Mouse (Mus musculus) kidney, embryonic 16.5 days (tissue): ENCODE data around the gene Shld2. TPM values are rescaled to one million over a fixed set of nuclear protein-coding genes. Genes with fewer than 3 reads are reported as not detected.
"Not testable (repeated sequence)": the region's sequence is repeated elsewhere in the genome, so short reads cannot be mapped to it uniquely, and the experiment has no call there.

Source experiments
- ATAC-seq: fragments of 200-750 bp; cut with Nextera tagmentation; 2 replicates; pipeline ENCODE4 v1.8.0; 2017; ENCODE audit warnings: moderate TSS enrichment; ENCODE audit not compliant: low FRiP score, low TSS enrichment
- H3K27ac ChIP-seq: fragments of 300-500 bp; sonication (generic); 2 replicates; pipeline ENCODE4 v1.5.1; 2014; ENCODE audit warnings: low read length
- H3K27me3 ChIP-seq: fragments of 300-500 bp; sonication (generic); 2 replicates; pipeline ENCODE4 v1.6.1; 2014; ENCODE audit warnings: low read length, control low read depth, mixed read lengths; ENCODE audit not compliant: insufficient read depth
- H3K36me3 ChIP-seq: fragments of 300-500 bp; sonication (generic); 2 replicates; pipeline ENCODE4 v1.6.1; 2014; ENCODE audit warnings: low read length, control low read depth, mixed read lengths; ENCODE audit not compliant: insufficient read depth
- H3K4me1 ChIP-seq: fragments of 300-500 bp; sonication (generic); 2 replicates; pipeline ENCODE4 v1.6.1; 2014; ENCODE audit warnings: low read length, control low read depth, mixed read lengths; ENCODE audit not compliant: insufficient read depth
- H3K4me2 ChIP-seq: fragments of 300-500 bp; sonication (generic); replicated peaks from 2 replicates; pipeline ENCODE4 v1.6.1; 2014; ENCODE audit warnings: low read depth, low read length
- H3K4me3 ChIP-seq: fragments of 300-500 bp; sonication (generic); 2 replicates; pipeline ENCODE4 v1.5.1; 2014; ENCODE audit warnings: mild to moderate bottlenecking, low read length
- H3K9ac ChIP-seq: fragments of 300-500 bp; sonication (generic); replicated peaks from 2 replicates; pipeline ENCODE4 v1.6.1; 2014; ENCODE audit warnings: low read length
- H3K9me3 ChIP-seq: fragments of 300-500 bp; sonication (generic); 2 replicates; pipeline ENCODE4 v1.6.1; 2016; ENCODE audit warnings: low read length, control low read depth
- WGBS: fragments of 180-500 bp; shearing (Covaris S2); extraction: QIAGEN DNeasy Blood & Tissue Kit; methylation state at CpG from one replicate; pipeline ENCODE4 v1.1.7; 2014; 5-methylcytosine and 5-hydroxymethylcytosine counted together
- polyA plus RNA-seq: library from polyadenylated mRNA; unstranded; fragments of >200 nt; fragmentation: Nextera tagmentation; extraction: Ambion mirVana; gene quantifications from 2 replicates; pipeline ENCODE4 v1.2.1, GENCODE M21; 2015

Gene Shld2
- polyA plus RNA-seq, 1 experiment from 2014 or later: 10.0 TPM

DNA sequence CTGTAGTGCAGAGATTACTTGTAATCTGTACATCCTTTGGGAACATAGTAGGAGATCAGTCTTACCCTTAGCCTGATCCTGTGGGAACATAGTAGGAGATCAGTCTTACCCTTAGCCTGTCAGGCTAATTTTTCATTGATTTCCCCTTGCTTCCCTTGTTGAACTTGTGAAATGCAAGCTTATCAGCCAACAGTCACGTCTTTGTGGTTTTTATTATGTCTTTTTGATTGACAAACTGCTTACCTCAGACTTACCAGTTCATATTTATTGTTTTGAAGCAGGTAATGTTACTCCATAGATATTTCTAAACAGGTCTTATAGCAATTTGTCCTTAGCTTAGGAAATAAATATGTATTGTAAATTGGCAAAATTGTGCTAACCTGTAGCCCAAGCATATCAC is 17.3 kb upstream of the Shld2 start:
- no peak overlapping the region for H3K4me2 ChIP-seq
- 86% methylated on average over 1 of the region's 1 CpGs for WGBS
- no peak overlapping the region for H3K4me3 ChIP-seq
- H3K4me1 ChIP-seq: no peaks in the 10 kb centered on the region
- peaks cover 53% of the 10 kb centered on the region for H3K36me3 ChIP-seq
- no peaks in the 10 kb centered on the region for H3K9me3 ChIP-seq
- ATAC-seq: no peak
- H3K27me3 ChIP-seq: no peaks in the 10 kb centered on the region
- no peak overlapping the region for H3K27ac ChIP-seq
- H3K9ac ChIP-seq: no peak overlapping the region

DNA sequence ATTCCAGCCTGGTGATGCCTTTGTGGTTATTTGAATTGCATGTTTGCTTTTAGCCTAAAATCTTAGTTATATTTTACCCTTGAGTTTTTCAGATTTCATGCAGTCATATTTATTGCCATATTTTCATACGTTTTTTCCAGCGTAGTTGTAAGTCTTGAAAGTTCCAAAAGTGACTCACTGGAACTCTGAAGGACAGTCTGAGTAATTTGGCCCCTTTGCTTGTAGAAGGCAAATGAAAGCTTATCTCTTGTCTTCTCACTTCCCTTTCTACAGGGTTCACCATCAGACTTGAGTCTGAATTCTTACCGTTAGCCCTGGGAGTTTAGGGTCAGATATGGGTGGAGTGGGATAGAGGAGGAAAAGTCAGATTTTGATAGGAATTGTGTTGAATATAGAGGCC is 16.3 kb upstream of the Shld2 start:
- H3K9ac ChIP-seq: no peak overlapping the region
- peaks cover 49% of the 10 kb centered on the region for H3K36me3 ChIP-seq
- ATAC-seq: no peak
- H3K27ac ChIP-seq: no peak overlapping the region
- no peak overlapping the region for H3K4me2 ChIP-seq
- H3K4me3 ChIP-seq: no peak overlapping the region
- no peaks in the 10 kb centered on the region for H3K9me3 ChIP-seq
- no peaks in the 10 kb centered on the region for H3K4me1 ChIP-seq
- H3K27me3 ChIP-seq: no peaks in the 10 kb centered on the region
- WGBS: 91% methylated on average over 3 of the region's 3 CpGs

DNA sequence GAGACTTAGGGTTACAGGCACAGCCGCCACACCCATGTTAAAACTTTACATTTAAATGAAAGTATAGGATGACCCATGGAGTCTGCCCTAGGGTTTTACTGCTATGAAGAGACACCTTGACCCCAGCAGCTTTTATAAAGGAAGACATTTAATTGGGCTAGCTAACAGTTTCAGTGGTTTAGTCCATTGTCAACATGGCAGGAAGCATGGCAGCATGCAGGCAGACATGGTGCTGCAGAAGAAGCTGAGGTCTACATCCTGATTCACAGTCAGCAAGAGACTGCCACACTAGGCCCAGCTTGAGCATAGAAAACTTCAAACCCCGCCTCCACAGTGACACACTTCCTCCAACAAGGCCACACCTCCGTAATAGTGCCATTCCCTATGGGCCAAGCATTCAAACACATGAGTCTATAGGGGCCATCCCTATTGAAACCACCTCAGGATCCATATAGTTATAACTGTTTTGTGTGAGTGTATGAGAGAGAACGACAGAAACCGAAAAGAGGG is 13.3 kb upstream of the Shld2 start:
- H3K4me3 ChIP-seq: no peak overlapping the region
- no peak overlapping the region for H3K4me2 ChIP-seq
- no peaks in the 10 kb centered on the region for H3K4me1 ChIP-seq
- no peak overlapping the region for H3K27ac ChIP-seq
- peaks cover 38% of the 10 kb centered on the region for H3K36me3 ChIP-seq
- H3K27me3 ChIP-seq: no peaks in the 10 kb centered on the region
- WGBS: 93% methylated on average over 5 of the region's 5 CpGs
- no peak for ATAC-seq
- H3K9me3 ChIP-seq: no peaks in the 10 kb centered on the region
- H3K9ac ChIP-seq: no peak overlapping the region

DNA sequence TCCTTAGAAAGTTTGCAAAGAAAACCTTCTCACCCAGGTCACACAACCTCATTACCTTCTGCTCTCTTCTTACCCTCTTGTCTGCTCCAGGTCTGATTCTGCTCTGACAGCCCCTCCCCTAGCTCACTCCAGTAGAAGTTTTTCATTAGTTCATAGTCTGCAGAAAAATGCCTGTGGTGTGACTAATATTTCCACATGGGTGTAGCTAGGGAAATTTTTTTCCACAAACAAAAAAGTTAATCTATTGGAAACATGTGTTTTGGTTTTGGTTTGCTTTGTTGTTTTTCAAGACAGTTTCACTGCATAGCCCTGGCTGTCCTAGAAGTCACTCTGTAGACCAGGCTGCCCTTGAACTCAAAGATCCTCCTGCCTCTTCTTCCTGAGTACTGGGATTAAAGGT is 7.8 kb upstream of the Shld2 start:
- H3K27ac ChIP-seq: no peak overlapping the region
- H3K9me3 ChIP-seq: no peaks in the 10 kb centered on the region
- H3K4me3 ChIP-seq: no peak overlapping the region
- no peaks in the 10 kb centered on the region for H3K27me3 ChIP-seq
- no peak for ATAC-seq
- H3K4me1 ChIP-seq: peaks cover 19% of the 10 kb centered on the region
- H3K36me3 ChIP-seq: peaks cover 30% of the 10 kb centered on the region
- H3K4me2 ChIP-seq: no peak overlapping the region
- H3K9ac ChIP-seq: no peak overlapping the region

DNA sequence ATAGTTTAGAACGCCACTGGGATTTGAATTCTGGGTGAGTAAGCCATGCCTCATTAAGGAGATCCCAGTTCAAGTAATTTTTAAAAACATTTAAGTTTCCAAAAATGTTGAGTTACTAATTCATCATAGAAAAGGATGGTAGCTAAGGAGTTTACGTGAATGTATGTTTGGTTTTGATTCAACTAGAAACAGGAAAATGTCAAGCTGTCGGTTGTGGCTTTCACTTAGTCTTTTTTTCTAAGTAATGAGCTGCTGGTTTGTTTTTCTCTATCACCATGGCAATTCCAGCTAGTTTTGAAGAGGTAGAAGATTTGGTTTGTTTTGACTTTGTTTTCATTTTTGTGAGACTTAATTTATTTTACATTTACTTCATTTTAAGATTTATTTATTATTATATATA is 7.1 kb upstream of the Shld2 start:
- no peak overlapping the region for H3K4me2 ChIP-seq
- ATAC-seq: no peak
- H3K27ac ChIP-seq: no peak overlapping the region
- WGBS: 89% methylated on average over 3 of the region's 3 CpGs
- H3K4me1 ChIP-seq: peaks cover 24% of the 10 kb centered on the region
- H3K36me3 ChIP-seq: peaks cover 26% of the 10 kb centered on the region
- no peaks in the 10 kb centered on the region for H3K27me3 ChIP-seq
- H3K9me3 ChIP-seq: no peaks in the 10 kb centered on the region
- H3K4me3 ChIP-seq: no peak overlapping the region
- H3K9ac ChIP-seq: no peak overlapping the region

DNA sequence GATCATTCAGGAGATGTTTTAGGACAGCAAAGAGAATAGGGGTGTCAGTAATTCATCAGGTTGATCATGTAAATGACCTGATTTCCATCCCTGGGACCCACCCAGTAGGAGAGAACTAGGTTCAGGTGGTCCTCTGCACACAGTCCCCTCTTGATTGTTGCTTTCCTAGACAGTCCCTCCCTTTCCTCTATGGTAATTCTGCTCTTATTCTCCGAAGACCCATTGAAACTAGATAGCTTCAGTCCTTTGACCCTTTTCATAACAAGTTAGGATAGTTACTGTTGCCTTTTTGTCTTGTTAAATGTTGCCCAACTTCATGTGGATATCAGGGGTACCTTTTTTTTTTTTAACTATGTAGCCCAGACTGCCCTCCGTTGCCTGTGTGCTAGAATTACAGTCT is 6.1 kb upstream of the Shld2 start:
- H3K4me2 ChIP-seq: no peak overlapping the region
- no peak for ATAC-seq
- 76% methylated on average over 2 of the region's 2 CpGs for WGBS
- no peak overlapping the region for H3K4me3 ChIP-seq
- H3K9me3 ChIP-seq: no peaks in the 10 kb centered on the region
- H3K27me3 ChIP-seq: no peaks in the 10 kb centered on the region
- peaks cover 22% of the 10 kb centered on the region; the same call in 1 of the 2 replicates for H3K36me3 ChIP-seq
- H3K9ac ChIP-seq: no peak overlapping the region
- H3K4me1 ChIP-seq: peaks cover 28% of the 10 kb centered on the region
- H3K27ac ChIP-seq: no peak overlapping the region

DNA sequence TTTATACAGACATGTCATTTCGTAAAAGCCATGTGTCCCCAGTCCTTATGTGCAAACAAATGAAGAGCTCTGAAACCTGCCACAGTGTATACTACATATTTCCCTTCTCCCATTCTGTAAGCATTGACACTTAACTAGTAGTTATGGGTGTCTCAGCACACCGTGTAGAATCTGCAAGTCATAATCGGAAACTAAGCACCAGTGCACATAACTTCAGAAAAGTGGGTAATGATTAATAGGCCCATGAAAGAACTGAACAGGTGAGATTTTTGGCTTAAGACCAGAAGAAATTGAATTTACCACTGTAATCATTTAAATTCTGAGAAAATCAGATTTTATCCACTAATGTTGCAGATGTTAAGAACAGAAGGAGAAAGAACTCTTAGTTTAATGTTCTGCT is 4.5 kb upstream of the Shld2 start:
- Histone ChIP-seq H3K4me3 (no peak overlapping the region), H3K4me1 (peaks cover 28% of the 10 kb centered on the region), H3K27ac (no peak overlapping the region), H3K27me3 (no peaks in the 10 kb centered on the region), H3K4me2 (0 out of 2 replicates have a peak overlapping the region, but pooled peaks have one; percentile 18), H3K9me3 (no peaks in the 10 kb centered on the region), H3K9ac (no peak overlapping the region), H3K36me3 (0 out of 2 replicates have a peak, but pooled peaks cover 11% of the 10 kb centered on the region)
- ATAC-seq: no peak
- 75% methylated on average over 3 of the region's 3 CpGs for WGBS

DNA sequence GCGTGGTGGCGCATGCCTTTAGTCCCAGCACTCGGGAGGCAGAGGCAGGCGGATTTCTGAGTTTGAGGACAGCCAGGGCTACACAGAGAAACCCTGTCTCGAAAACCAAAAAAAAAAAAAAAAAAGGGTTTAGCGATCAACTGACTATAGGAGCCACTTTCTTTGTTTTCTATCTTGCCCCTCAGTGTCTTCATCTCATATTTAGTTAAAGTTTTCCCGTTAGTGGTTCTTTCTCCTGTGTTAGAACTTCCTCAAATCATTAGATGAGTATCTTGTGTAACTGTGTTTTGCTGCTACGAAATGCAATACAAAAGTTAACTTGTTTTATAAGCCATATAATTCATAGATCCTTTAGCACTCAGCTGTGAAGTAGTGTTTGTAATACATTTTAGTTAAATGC is 4.1 kb upstream of the Shld2 start:
- Histone ChIP-seq H3K4me1 (peaks cover 28% of the 10 kb centered on the region), H3K4me2 (peak overlapping the region; percentile 29; the same call in 1 of the 2 replicates)
- not testable (repeated sequence) for H3K27me3 ChIP-seq, H3K9me3 ChIP-seq, H3K9ac ChIP-seq, H3K27ac ChIP-seq, H3K4me3 ChIP-seq, H3K36me3 ChIP-seq, ATAC-seq
- WGBS: 84% methylated on average over 8 of the region's 8 CpGs

DNA sequence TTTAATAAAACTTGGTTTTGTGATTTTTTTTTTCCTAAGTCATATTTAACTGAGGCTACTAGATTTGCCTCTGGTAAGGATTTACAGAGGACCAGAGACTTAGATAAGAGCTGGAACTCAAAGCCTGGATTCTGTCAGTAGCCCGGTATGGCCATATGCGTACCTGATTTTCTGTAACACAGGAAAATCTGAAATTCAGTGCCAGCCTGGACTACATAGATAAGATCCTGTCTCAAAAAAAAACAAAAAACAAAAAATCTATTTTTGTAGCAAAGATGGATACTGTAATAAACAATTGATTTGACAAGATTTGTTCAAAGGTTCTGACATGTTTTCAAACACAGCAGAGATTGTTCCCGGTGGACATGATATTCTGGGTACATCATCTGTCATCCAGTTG is 3.3 kb upstream of the Shld2 start:
- WGBS: 90% methylated on average over 3 of the region's 3 CpGs
- Histone ChIP-seq H3K9me3 (no peaks in the 10 kb centered on the region), H3K4me3 (no peak overlapping the region), H3K9ac (no peak overlapping the region), H3K27ac (no peak overlapping the region), H3K4me1 (peaks cover 28% of the 10 kb centered on the region), H3K4me2 (peak overlapping the region; percentile 29; the same call in 1 of the 2 replicates), H3K27me3 (no peaks in the 10 kb centered on the region), H3K36me3 (0 out of 2 replicates have a peak, but pooled peaks cover 9% of the 10 kb centered on the region)
- ATAC-seq: no peak

DNA sequence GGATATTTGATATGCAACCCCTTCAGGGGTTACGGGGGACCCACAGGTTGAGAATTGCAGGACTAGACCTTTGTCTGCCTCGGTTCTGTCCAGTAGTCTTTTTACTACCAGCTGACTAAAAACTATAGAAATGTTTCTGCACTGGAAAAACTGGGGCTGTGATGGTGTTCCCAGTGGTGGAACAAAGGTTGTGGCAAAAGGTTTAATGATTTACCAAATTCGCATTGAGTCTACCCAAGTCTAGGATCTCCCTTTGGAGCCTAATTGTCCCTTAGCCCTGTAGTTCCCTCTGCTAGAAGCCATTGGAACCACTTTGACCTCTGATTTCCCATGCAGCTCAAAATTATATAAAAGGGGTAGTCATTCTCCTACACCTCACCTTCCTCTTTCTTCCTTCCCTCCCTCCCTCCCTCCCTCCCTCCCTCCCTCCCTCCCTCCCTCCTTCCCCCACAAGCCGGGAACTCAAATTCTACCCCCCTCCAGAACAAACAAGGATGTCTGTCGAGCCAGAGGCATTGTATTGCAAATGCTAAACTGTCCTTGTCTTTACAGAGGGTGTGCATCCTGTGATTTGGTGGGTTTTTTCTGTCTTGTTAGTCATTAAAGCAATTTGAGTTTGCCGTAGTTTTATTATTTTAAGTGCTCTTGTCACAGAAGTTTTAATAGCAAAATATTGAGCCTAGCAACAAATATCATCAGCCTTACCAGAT is 2.2 kb upstream of the Shld2 start:
- ATAC-seq: no peak
- no peaks in the 10 kb centered on the region for H3K9me3 ChIP-seq
- 0 out of 2 replicates have a peak, but pooled peaks cover 4% of the 10 kb centered on the region for H3K36me3 ChIP-seq
- H3K27ac ChIP-seq: peak overlapping the region; percentile 34; the same call in 1 of the 2 replicates
- H3K4me1 ChIP-seq: peaks cover 28% of the 10 kb centered on the region
- H3K27me3 ChIP-seq: no peaks in the 10 kb centered on the region
- H3K4me2 ChIP-seq: peak overlapping the region; percentile 77
- WGBS: 11% methylated on average over 6 of the region's 6 CpGs
- peak overlapping the region; percentile 51 for H3K9ac ChIP-seq
- peak overlapping the region; percentile 99 for H3K4me3 ChIP-seq
